Mouse (Mus musculus) retina, postnatal 7 days (tissue): ENCODE measurements around the gene Spast.
"Not testable (repeated sequence)": the region's sequence is repeated elsewhere in the genome, so short reads cannot be mapped to it uniquely, and the experiment has no call there.

Source experiments
- DNase-seq: peaks from one replicate; pipeline ENCODE4 v3.0.0-alpha.2; 2012; ENCODE audit warnings: low read depth, low spot score

Gene Spast

GRCm38 (mm10) chr17:74338937-74339804, at the start of gene Spast:
Spast (plus strand) TSS chr17:74338987.
- DNase-seq = peak; percentile 49

DNA sequence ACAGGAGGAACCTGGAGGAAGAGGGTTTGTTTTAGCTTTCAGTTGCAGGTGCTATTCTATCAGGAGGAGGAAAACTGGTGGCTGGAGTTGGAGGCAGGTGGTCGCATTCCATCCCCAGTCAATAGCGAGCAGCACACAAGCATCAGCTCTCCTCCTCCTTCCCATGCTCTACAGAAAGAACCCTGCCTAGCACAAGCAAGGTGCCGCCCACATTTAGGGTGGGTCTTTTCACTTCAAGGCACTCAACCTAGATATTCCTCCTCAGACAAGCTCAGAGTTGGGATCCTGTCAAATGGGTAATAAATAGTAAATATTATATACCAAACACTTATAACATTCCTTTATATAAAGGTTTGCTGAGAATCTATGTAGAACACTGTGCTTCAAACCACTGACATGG, 48.6 kb upstream of the Spast start:
- DNase-seq = no peak

DNA sequence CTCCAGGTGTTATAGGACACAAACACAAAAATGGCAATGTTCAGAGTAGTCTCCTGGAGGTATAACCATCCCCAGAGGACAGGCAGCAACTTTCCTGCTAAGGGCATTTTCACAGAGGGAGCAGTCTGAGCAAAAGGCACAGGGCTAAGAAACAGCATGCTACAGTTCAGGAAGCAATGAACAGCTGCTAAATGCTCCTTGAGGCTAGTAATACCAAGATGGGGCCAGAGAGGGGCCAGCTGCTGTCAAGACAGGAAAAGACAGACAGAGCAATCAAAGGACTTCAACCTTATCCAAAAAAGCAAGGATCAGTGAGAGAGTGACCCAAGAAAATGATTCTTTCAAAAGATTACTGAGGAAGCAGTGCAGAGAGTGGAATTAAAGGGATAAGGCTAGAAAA, 47.9 kb upstream of the Spast start:
- no peak for DNase-seq

DNA sequence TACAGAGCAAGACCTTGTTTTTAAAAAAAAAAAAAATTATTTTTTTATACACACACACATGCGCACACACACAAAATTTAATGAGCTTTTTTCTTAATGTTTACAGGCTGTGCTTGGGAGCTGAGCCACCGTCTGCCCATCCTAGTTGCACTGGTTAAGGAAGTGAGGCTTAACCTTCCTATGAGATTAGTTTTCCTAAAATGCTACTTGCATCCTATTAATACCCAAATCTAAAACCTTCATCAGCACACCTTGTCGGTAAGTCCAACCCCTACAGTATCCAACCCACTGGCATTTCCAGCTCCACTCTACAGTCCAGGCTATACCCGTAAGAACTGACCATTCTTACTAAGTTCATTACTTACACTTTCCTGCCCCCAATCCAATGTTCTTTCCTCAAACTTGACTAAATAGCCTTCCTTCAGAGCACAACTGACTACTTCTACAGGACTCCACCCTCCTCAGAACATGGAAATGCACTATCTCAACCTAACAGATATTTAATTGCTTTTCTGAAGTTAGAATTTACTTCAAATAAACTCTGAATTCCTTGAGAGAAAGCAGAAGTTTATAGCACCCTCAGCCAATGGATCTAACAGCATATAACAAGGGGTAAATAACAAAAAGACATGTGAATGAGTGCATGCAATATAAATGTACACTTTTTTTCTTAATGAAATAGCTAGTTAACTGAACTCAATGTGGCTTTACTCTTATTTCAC, 47.0 kb upstream of the Spast start:
- no peak for DNase-seq

GRCm38 (mm10) chr17:74293687-74294425, 44.9 kb upstream of the Spast start:
- DNase-seq = peak; percentile 9

DNA sequence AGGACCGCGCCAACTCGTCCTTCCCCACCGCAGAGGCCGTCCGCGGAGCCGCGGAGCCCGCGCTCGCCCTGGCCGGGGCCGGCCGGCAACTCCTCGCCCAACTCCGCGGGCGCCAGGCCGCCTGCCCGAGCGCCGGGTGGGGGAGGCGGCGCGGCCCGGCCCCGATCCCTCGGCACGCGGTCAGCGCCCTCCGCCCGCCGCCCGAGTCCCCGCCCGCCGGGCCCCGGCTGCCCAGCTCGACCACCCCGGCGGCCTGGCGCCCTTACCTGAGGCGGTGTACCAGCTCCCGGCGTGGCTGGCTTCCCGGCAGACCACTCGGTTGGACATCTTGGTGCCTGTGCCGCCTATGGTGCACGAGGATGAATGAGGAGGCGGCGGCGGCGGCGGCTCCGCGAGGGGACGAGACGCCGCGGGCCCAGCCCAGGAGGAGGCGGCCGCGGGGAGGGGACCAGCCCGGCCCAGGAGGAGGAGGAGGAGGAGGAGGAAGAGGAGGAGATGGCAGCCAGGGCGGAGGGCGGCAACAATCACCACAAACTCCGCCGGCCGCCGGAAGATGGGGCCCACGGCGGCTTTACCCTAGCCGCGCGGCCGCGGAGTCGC, 44.3 kb upstream of the Spast start:
- DNase-seq = peak; percentile 36

- DNase-seq = peak; percentile 83
These were observed 43.5 kb upstream of the Spast start, which contains the start of gene Memo1 for GRCm38 (mm10) chr17:74295026-74295970. Memo1 (minus strand) TSS chr17:74295521.

GRCm38 (mm10) chr17:74296076-74296823, 42.5 kb upstream of the Spast start:
- DNase-seq = no peak

DNA sequence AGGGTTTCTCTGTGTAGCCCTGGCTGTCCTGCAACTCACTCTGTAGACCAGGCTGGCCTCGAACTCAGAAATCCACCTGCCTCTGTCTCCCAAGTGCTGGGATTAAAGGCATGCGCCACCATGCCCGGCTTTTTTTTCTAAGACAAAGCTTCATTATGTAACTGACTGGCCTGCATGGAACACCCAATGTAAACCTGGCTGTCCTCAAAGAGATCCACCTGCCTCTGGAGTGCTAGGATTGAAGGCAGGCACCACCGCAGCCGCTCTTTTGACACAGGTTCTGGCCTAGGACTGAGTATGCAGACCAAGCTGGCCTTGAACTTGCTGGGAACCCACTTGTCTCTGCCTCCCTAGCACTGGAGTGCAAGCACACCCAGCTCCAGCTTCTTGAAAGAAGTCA, 41.8 kb upstream of the Spast start:
- DNase-seq = not testable (repeated sequence)

DNA sequence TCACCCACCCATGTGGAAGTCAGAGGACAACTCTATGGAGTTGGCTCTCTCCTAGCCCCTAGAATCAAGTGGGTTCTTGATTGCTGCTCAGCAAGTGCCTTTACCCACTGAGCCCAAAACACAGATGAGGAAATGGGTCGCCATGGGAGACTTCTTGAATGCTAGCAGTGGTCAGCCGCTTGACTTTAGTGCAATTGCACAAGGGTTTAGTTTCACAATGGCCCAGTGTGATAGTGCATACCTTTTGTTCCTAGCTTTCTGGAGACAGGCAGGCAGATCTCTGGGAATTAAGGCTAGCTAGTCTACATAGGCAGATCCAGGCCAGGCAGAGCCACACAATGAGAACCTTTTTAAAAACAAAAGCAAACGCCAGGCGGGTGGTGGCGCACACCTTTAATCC, 38.7 kb upstream of the Spast start:
- no peak for DNase-seq

DNA sequence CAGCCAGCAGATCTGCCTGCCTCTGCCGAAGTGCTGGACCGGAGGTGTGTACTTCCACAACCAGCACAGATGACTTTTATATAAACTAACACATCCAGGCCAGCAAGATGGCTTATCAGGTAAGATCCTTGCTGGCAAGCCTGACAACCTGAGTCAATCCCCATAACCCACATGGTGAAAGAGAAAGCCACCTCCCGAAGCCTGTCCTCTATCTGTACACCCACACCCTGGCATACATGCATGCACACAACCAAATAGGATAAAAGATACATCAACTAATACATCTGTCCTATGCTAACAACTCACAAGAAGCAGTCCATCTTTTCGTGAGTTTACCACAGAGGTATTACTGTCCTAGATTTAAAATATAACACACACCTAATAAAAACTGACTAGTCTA, 34.7 kb upstream of the Spast start:
- no peak for DNase-seq

- no peak for DNase-seq
These were observed 33.2 kb upstream of the Spast start for GRCm38 (mm10) chr17:74305616-74306015.

DNA sequence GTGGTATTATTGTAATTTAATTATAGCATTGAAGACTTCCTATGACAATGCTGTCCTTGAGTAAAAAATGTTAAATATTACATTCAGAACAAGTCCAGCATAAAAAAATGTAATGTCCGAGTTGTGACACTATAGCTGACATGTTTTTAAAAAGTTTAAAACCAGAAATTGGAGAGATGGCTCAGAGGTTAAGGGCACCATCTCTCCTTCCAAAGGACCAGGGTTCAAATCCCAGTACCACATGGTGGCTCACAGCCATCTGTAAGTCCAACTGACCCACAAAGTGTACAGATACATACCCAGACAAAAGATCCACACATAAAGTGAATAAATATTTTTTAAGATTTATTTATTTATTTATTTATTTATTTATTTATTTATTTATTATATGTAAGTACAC, 32.8 kb upstream of the Spast start:
- DNase-seq = no peak

GRCm38 (mm10) chr17:74315445-74316308, 23.1 kb upstream of the Spast start:
- DNase-seq = no peak

GRCm38 (mm10) chr17:74316309-74316863, 22.4 kb upstream of the Spast start:
- DNase-seq = peak; percentile 81

DNA sequence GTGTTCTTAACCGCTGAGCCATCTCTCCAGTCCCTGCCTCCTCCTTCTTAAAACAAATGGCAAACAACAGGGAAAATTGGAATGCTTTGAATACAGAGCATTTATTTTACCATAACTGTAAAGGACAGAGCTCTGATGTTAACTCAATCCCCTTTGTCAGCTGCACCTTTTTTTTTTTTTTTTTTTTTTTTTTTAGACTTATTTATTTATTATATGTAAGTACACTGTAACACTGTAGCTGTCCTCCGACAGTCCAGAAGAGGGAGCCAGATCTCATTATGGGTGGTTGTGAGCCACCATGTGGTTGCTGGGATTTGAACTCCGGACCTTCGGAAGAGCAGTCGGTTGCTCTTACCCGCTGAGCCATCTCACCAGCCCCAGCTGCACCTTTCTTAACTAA, 20.1 kb upstream of the Spast start:
- no peak for DNase-seq

GRCm38 (mm10) chr17:74322400-74323054, 16.3 kb upstream of the Spast start:
- no peak for DNase-seq

DNA sequence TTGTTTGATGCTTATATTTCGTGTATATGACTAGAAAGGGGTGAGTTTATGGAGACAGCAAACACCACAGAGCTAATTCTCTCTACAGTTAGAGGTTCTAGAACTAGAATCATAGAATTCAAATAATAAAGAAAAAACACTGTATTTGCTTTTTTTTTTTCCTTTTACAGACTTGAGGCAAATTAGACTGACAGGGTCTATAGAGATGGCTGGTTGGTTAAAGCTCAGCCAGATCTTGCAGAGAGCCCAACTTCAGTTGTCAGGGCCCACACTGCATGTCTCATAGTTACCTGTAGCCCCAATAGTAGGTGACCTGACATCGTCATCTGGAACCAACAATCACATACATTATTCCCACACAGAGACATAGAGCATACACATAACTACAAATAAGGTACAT, 14.9 kb upstream of the Spast start, which contains the start of gene Dpy30:
Dpy30 (minus strand) TSS at position 101 of the 400 bp plus-strand sequence.
- DNase-seq = no peak
